Mouse (Mus musculus): ENCODE measurements at regions not wholly inside any gene's neighbourhood (a gene's known extent, or its start where the extent isn't known, plus 50 kb on each side); places are given as distances from the start of the nearest gene placed in this dataset.
"Not testable (repeated sequence)": the region's sequence is repeated elsewhere in the genome, so short reads cannot be mapped to it uniquely, and the experiment has no call there.

DNA sequence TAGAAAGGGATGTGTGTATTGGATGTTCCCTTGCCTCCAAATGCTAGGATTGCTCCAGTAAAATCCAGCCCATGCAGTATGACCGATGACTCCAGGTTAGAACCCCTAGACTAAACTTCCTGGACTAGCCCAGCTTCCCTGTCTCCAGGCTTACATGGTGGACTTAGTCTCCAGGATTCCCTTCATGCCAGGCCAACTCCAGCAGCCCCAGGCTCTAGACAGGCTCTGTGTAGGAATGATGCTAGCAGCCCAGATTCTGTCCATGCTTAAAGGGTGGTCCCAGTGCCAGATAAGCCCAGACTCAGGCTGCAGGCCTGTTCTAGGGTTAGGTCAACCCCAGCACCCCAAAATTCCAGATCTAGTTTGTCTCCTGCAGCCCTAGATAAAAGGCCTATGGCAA is 196.3 kb upstream of the Tas2r119 start:
- DNase-seq (ENCODE audit: low read depth, low spot score), result no peak

DNA sequence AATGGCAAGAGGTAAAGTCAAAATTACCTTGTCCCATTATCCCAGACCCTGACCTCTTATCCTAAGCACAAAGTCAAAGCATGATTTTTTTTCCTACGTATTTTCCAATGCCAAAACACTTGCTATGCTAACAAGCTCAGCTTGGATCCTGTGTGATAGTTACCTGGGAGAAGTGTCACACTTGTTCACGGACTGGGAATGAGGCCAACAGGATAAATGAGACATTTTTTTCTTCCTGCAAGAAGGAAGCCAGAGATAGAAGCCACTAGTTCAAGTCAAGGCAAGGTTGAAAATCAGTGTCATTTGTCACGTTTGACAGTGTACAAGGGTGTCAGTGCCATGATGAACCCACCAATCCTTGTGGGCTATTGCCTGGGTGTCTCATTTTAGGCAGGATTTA is 189.8 kb upstream of the Tas2r119 start:
- no peak for DNase-seq (ENCODE audit: low read depth, low spot score)

DNA sequence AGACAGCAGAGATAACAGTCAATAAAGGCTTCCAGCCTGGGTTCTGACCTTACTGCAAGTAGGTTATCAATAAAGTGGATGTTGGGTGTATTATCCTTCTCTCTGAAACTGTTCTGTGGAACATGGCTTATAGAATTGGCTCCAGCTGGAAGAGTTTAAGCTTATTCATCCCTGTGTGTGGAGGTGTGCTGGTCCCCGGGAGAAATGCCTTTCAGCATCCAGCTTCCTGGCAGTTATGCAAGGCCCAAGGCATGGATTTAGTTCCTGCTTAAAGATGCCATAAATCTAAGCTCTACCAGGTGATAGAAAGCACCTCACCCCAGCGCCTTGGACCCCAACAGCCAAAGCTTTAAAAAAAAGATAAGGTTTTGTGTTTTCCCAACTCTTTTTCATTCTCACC is 188.0 kb upstream of the Tas2r119 start:
- DNase-seq (ENCODE audit: low read depth, low spot score), result no peak

DNA sequence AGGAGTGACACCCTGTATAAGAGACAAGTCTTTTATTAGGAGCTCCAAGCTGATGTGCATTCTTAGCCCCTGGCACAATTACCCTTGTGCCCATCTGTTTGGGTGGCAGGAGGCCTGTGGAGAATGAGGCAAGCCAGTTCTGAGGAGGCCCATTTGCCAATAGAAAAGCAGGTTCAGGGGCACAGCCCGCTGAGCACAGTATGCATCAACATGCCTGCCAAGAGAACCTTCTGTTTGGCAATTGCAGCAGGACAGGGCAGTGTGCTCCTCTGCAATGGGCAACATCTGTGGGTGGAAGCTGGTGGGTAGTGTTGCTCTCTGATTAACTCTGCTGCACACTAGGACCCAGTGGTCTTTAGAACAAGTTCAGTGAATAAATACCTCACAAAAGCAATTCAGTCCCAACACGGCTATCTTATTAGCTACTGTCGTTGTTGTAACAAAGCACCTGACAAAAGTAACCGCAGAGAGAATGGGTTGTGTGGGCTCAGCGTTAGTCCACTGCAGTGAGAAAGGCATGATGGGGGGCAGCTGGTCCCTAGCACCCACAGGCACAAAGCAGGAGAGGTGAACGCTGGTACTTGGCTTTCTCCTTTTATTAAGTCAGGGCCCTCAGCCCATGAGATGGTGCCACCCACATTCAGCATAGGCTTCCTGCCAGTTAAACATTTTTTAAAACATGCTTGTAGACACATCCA is 187.3 kb upstream of the Tas2r119 start:
- no peak for DNase-seq (ENCODE audit: low read depth, low spot score)

- no peak for DNase-seq (ENCODE audit: low read depth, low spot score)
These were observed 179.1 kb upstream of the Tas2r119 start for GRCm38 (mm10) chr15:31997996-31998395.

DNA sequence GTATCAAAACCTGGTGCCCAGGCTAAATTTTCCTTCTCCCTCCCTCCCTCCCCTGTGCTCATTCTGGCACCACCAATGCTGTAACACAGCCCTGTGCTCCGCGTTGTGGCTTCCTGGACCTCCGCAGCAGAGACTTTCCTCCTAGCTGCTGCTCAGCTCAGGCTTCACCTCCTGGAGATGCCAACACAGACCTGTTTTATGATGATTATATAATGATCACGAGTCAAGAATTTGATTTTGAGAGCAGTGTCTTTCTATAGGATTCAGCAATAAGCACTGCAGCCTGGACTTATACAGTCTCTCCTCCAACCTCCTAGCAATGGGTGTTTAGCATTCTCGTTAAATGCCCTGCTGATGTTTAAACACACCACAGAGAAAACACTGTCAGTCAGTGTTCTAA is 177.5 kb upstream of the Tas2r119 start:
- no peak for DNase-seq (ENCODE audit: low read depth, low spot score)

GRCm38 (mm10) chr15:32002950-32003422 is 174.1 kb upstream of the Tas2r119 start:
- peak; percentile 90 for DNase-seq (ENCODE audit: low read depth, low spot score)

GRCm38 (mm10) chr15:32003489-32003888 is 173.6 kb upstream of the Tas2r119 start:
- no peak for DNase-seq (ENCODE audit: low read depth, low spot score)

- no peak for DNase-seq (ENCODE audit: low read depth, low spot score)
These were observed 171.1 kb upstream of the Tas2r119 start for GRCm38 (mm10) chr15:32005986-32006385.

DNA sequence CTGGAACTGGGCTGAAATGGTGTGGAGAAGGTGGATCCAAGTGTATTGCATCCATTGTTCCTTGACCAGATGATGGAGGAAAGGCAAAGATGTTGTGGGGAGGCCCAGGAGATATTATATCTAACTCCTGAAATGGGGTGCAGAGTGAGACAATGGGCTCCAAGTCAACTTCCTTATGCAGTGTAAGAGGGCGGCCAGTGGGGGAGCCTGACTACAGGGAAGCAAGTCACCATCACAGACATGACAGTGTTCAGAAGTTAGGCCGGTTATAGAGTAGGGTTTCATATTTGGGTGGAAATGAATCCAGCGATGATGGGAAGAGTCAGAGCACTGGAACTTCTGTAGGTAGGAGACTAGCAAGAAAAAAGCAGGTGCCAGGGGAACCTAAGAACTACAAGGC is 167.3 kb upstream of the Tas2r119 start:
- no peak for DNase-seq (ENCODE audit: low read depth, low spot score)

DNA sequence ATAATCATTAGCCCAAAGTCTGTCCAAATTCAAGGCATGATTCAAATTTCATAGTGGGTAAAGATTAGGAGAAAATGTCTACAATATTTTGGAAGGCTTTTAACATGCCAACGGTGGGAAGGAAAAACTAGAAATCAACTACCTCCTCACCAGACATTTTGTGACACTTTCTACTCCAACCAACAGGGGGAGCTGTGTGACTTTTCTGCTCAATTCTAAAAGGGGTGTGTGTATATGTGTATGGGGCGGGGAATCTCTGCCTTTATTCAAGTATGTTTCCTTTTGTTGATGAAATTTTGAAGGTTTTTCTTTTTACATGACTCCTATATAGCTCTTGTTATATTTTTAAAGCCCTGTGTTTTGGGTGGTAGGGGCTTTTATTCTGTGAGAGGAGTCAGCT is 165.0 kb upstream of the Tas2r119 start:
- no peak for DNase-seq (ENCODE audit: low read depth, low spot score)

GRCm38 (mm10) chr15:32012838-32013237 is 164.3 kb upstream of the Tas2r119 start:
- no peak for DNase-seq (ENCODE audit: low read depth, low spot score)

GRCm38 (mm10) chr15:32015169-32015568 is 161.9 kb upstream of the Tas2r119 start:
- DNase-seq (ENCODE audit: low read depth, low spot score), result no peak

DNA sequence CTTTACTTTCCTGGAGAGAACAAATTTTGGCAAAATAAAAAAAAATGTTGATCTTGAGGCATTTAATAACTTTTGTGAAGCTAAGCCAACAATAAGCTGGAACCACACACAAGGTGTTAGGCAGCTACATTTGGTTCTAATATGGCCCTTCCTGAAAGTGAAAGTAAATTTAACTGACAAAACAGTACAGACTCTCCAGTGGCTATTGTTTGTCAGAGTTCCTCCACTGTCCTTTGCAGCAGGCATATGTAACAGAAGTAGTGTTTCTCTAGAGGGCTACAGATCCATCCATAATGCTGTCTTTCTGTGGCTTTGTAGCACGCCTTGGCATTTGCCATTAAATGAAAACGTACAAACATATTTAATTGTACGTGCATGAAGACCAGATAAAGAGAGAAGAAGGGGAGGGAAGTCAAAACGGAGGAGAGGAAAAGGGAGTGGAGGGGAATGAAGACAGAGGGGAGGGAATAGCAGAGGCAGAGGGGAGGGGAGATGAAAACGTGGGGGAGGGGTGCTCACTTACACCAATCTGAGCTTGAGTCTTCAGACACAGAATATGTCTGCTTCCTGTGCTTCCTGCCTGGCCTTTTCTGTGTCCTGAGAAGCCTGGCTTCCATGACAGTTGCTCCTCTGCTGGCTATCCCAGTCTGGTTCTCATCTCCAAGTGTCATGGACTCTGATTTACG is 156.6 kb upstream of the Tas2r119 start:
- DNase-seq (ENCODE audit: low read depth, low spot score), result no peak

DNA sequence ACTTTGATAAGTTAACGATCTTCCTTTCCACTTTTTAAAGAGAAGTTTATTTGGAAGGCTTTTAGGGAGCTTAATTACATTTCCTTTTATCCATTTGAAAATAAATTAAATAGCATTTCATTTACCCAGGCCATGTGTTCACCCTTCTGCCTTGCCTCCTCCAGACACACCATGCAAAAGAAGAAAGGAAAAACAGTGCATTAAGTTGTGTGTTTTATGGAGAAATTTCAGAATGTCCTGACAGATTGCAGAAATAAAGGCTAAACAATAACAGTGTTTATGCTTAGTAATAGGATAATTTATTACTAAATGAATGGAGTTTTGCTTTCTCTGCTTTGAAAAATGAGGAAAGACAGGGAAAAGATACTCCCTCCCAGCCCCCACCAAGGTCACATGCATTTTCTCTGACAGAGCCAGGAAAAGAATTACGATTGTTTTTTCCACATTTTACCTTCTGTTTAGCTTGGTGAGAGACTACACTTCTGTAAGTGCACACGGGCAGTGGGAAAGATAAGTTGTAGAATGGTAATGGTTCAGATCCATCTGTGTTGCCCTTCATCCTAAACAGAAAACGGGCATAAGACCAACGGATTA is 156.0 kb upstream of the Tas2r119 start:
- DNase-seq (ENCODE audit: low read depth, low spot score), result no peak

GRCm38 (mm10) chr15:32034091-32034490 is 143.0 kb upstream of the Tas2r119 start:
- DNase-seq (ENCODE audit: low read depth, low spot score), result no peak

DNA sequence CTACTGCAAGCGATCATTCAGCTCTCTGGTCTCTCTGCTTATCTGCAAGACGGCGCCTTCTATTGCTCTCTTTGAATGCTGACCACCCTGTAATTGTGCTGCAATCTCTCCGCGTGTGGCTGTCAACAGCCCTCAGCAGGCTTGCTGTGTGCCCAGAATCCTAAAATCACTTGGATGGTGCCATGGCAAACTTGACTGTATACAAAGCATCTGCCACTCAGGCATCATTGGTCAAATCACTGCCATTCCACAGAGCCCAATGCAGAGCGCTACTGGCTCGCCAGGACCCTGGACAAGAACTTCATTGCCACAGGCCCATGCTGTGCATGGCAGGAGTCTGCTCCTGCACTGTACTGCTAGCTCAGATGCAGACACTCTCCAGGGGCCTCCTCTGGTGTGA is 142.3 kb upstream of the Tas2r119 start:
- no peak for DNase-seq (ENCODE audit: low read depth, low spot score)

DNA sequence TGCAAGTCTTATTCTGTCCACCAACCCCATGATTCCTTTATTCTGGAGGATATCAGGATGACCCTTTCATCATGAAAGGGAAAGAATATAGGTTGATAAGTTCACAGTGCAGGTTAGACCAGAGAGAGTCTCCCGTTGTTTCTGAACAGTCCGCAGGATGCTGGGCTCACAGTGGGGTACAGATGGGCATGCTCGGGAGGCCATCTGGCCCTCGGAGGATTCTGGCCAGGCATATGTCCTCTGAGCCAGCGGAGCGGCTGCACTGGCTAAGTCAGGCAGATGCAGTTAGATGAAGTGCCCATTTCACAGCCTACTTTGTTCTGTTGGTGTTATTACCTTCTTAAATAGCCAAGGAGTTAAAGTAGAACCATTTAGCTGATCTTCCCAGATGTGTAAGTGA is 135.3 kb upstream of the Tas2r119 start:
- no peak for DNase-seq (ENCODE audit: low read depth, low spot score)

GRCm38 (mm10) chr15:32042173-32042572 is 134.9 kb upstream of the Tas2r119 start:
- DNase-seq (ENCODE audit: low read depth, low spot score), result no peak

GRCm38 (mm10) chr15:32042589-32042988 is 134.5 kb upstream of the Tas2r119 start:
- DNase-seq (ENCODE audit: low read depth, low spot score), result no peak

- DNase-seq (ENCODE audit: low read depth, low spot score), result no peak
These were observed 133.9 kb upstream of the Tas2r119 start for GRCm38 (mm10) chr15:32043207-32043606.

GRCm38 (mm10) chr15:32043670-32044069 is 133.4 kb upstream of the Tas2r119 start:
- not testable (repeated sequence) for DNase-seq (ENCODE audit: low read depth, low spot score)

DNA sequence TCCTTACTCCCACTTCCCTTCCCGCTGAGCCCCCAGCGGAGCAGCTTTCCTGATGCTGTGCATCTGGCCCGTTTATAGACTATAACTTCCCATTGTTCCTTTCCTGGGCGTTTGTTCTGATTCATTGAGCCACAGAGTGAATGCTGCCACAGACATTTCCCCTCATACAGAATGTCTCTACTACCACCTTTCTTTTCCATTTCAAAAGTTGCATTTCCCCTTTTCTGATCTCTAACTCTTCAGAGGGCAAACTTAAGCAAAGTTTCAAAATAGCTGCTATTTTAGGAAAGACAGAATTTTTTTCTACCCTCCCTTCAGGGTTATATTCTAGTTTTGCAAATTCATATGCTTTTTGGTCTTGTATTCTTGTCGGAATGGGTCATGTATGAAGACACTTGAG is 128.3 kb upstream of the Tas2r119 start:
- no peak for DNase-seq (ENCODE audit: low read depth, low spot score)
